Mouse (Mus musculus): ENCODE results near the gene Hemgn.

DNA sequence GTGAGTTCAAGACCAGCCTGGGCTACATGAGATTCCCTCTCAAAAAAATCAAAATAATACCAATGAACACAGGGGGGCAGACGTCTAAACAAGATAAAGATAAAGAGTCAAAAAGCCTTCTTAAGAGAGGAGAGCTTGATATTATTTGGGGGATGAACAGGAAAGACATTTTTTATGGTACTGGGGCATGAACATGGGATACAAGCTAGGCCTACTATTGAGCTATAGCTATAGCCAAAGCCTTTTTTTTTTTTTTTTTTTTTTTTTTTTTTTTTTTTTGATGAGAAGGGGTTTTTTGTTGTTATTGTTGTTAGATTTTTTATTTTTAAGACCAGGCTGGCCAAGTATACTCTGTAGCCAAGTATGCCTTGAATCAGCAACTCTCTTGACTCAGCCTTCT lies 1.2 kb downstream of the Hemgn start:
- no peak for TF ChIP-seq CTCF (IDR thresholded peaks at IDR 0.05; ENCODE audit: low read depth)
- TF ChIP-seq EP300 (optimal IDR thresholded peaks at IDR 0.05) = no peak
